Mouse (Mus musculus): ENCODE results near the gene Dnah8. TPM values are rescaled to one million over a fixed set of nuclear protein-coding genes. Genes with fewer than 3 reads are reported as not detected.
A peak's percentile ranks its signal among the peaks of the same experiment; 100 is the strongest.

The Dnah8 gene
- total RNA-seq, 2 experiments from 2014 or later = 1.2 TPM

GRCm38 (mm10) chr17:30743947-30744346 is 119.8 kb downstream of the Dnah8 start:
- DNase-seq (ENCODE audit: low spot score in 2 of 2) = no peak

- DNase-seq (ENCODE audit: low spot score in 2 of 2) = peak; percentile 48 to 54
These were observed 122.2 kb downstream of the Dnah8 start for GRCm38 (mm10) chr17:30746056-30747024.

DNA sequence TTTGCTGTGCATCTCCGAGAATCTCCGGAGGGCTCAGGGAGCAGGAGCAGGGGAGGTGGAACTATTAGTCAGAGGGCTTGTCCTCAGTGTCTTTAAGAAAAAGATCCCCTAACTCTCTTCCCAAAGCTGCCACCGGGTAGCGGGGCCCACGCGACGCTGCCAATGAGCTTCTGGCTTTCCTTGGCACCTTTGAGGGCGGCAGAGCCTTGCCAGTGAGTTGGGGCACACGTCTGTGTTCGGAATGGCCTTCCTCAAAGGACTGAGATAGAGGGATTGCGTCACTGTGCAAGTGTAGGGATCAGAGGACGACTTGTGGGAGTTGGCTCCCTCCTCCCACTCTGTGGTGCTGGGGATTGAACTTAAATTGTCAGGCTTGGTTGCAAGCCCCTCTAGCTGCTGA is 125.2 kb downstream of the Dnah8 start:
- no peak for DNase-seq (ENCODE audit: low spot score in 2 of 2)

DNA sequence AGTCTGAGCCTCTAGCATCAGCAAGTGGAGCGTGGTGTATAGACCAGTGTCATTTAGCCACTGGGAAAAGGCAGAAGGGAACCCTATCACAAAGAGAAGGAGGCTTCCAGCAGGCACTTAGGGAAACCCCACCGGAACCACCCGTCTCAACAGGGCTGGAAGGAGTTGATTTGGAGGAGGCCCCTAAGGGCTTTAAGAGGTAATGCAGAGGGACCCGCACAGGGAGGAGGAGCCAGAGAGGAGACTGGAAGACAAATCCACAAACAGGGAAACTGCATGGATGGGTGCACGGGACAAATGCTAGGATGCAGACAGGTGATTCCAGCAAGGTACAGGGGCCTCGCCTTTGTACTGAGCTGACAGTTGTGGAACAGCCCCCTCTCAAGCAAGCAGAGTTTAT is 126.1 kb downstream of the Dnah8 start:
- no peak for DNase-seq (ENCODE audit: low spot score in 2 of 2)

DNA sequence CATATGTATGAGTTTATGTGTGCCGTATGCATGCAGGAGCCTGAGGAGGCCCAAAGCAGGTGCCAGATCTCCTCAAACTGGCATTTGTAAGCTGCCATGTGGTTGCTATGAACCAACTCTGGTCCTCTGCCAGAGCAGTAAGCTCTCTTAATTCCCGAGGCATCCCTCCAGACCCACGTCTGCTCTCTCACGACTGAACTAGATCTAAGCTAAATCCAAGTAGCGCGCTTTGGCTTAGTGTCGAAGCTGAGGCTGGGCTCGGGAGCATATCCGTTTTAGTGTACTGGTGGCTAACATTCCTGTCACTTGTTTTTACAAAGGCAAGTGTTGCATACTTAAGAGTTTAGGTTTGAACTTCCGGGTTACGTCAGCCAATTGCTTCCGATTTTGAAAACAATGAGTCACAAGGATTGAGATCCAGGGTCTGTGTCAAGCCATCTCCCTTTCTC is 128.2 kb downstream of the Dnah8 start:
- peak in 1 of 2 experiments; percentile 37 for DNase-seq (ENCODE audit: low spot score in 2 of 2)

- no peak for DNase-seq (ENCODE audit: low spot score in 2 of 2)
These were observed 129.0 kb downstream of the Dnah8 start for GRCm38 (mm10) chr17:30753201-30753600.

GRCm38 (mm10) chr17:30756771-30757170 is 132.6 kb downstream of the Dnah8 start:
- DNase-seq (ENCODE audit: low spot score in 2 of 2) = no peak

- DNase-seq (ENCODE audit: low spot score in 2 of 2) = no peak
These were observed 136.2 kb downstream of the Dnah8 start for GRCm38 (mm10) chr17:30760307-30760706.

DNA sequence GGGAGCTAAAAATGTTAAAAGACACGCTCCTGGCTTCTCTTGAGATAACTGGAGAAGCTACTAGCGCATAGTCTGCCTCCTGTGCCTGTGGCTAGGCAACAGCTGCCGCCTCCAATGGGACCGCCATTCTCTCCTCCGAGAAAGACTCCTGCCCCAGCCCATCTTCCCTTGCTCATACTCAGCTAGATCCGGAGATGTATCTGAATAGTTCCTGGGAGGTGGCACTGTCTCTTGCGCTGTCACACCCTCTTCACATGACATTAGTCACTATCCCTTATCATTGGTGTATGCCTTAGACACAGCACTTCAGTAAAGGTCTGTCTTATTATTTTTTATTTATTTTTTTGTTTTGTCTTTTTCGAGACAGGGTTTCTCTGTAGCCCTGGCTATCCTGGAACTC is 140.1 kb downstream of the Dnah8 start:
- no peak for DNase-seq (ENCODE audit: low spot score in 2 of 2)

- DNase-seq (ENCODE audit: low spot score in 2 of 2) = no peak
These were observed 150.3 kb downstream of the Dnah8 start for GRCm38 (mm10) chr17:30774416-30774815.

DNA sequence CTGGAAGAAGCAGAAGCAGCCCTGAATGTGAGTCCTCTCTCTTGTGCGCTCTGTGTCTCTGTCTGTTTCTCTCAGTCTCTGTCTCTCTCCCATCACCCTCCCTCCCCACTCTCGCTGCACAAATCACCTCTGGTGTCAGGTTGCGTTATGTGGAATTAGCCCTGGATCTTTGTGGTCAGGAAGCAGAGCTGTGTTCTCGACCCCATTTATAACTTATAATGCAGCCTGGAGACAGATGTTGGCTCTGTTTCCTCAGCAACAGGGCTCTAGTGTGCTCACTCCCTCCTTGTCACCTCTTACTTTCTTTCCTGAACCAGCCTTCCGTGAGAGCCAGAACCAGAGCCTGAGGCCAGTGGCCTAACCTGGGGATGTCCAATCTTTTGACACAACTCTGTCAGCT is 150.9 kb downstream of the Dnah8 start:
- no peak for DNase-seq (ENCODE audit: low spot score in 2 of 2)

DNA sequence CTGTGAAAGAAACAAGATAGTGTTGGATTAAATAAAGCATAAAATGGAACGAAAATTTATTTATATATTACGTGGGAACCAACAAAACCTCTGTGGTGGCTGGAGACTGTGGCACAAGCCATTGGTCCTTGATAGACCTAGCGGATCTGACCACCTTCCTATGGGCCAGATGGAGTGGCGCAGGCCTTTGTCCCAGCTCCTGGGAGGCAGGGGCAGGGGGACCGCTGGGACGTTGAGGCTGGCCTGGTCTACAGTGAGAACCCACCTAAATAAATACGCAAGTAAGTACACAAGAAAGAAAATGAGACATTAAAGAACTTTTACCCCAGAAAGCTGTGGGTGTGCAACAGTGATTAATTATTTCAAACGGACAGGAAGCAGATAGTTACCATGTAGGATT is 156.9 kb downstream of the Dnah8 start:
- no peak for DNase-seq (ENCODE audit: low spot score in 2 of 2)

- DNase-seq (ENCODE audit: low spot score in 2 of 2) = no peak
These were observed 158.1 kb downstream of the Dnah8 start for GRCm38 (mm10) chr17:30782286-30782685.

DNA sequence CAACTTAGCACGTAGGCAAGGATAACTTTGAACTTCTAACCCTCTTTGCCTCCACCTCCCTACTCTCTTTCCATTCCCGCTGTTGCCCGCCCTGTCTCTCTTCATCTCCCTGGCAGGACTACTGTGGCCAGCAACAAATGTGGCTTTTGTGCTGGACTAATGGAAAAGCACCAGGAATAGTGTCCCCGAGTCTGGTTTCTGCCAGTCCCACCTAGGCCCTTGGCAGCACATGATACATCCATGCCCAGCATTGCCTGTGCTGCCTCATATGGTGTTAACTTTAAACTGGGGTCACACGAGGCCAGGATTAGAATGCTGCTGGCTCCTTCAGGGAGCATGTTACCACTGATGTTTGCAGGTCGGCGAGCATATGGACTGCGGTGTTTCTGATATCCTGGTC is 164.2 kb downstream of the Dnah8 start:
- no peak for DNase-seq (ENCODE audit: low spot score in 2 of 2)

DNA sequence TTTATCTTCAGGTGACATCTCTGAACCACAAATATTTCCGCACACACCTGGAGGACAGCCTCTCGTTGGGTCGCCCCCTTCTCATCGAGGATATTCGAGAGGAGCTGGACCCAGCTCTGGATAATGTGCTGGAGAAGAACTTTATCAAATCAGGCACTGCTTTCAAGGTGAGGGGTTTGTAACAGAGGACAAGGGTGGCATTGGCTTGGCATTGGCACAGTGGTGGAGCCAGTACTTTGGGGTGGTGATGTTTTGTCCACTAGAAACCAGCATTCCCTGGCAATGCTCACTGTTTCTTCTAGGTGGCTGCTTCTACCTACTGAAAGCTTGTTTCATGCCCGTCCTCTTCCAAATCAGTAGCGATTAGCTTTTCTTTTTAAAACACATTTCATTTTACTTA is 166.7 kb downstream of the Dnah8 start:
- DNase-seq (ENCODE audit: low spot score in 2 of 2) = no peak

- DNase-seq (ENCODE audit: low spot score in 2 of 2) = no peak
These were observed 168.2 kb downstream of the Dnah8 start for GRCm38 (mm10) chr17:30792396-30792795.

DNA sequence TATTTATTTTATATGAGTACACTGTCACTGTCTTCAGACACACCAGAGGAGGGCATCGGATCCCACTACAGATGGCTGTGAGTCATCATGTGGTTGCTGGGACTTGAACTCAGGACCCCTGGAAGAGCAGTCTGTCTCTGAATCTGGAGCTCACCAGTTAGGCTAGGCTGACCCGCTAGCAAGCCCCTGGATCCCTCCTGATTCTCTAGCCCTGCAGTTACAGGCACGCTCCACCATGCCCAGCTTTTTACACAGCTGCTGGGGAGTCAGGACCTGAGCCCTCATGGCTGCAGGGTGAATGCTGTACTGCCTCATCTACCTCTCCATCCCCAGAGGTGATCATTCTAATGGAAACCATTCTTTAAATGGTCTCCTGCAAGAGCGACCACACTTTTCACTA is 172.5 kb downstream of the Dnah8 start:
- no peak for DNase-seq (ENCODE audit: low spot score in 2 of 2)

- DNase-seq (ENCODE audit: low spot score in 2 of 2) = no peak
These were observed 176.3 kb downstream of the Dnah8 start for GRCm38 (mm10) chr17:30800261-30800985.

DNA sequence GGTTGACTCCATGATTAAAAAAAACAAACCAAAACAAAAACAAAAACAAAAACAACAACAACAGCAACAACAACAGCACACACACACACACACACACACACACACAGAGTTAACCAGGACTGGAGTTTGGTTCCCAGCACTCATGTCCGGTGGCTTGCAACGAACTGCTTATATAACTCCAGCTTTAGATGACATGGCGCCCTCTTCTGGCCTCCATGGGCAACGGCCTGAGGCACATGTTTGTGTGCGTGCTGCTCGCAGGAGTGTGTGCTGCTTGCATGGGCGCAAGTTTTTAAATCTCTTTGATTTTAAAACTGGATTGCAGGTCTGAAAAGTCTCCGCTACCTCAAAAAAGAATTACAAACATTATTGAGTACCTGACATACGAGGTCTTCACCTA is 179.5 kb downstream of the Dnah8 start:
- no peak for DNase-seq (ENCODE audit: low spot score in 2 of 2)

DNA sequence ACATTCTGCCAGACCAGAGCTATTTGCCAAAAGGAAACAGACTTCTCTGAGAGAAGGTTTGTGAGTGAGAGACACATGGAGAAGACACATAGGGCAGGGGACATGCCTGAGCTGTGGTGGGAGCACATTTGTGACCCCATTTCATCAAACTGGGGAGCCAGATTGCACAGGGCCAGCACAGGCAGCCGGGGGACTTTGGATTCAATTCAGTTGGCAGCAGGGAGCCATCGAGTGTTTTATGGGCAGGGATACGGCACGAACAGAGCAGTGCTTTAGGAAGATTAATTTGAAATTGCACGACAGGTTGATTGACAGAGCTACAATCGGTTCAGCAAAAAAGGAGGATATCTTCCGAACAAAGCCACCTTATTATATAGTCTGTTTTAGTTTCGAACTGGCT is 180.8 kb downstream of the Dnah8 start:
- no peak for DNase-seq (ENCODE audit: low spot score in 2 of 2)

DNA sequence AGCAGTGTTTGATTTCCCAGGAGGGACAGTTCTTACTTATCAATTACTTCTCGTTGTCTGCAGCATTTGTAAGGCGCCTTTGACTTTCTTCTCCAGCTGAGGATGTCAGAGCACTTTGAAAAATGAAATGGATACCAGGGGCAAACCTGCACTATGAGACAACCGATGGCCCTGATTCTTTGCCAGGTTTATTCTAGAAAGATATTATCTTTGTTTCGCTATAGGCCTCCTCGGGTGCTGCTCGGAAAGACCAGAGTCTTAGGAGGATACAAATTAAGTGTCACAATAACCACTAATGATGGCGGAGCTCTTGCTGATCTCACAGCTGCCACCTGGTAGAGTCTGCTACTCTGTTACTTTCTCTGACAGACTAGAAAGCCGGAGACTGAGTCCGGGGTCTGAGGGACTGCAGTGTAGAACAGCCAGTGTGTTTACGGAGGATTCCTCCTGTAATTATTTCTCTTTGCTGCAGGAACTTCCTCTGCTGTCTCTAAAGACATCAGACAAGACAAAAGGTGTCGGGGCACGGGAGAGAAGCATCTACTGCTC is 181.4 kb downstream of the Dnah8 start:
- DNase-seq (ENCODE audit: low spot score in 2 of 2) = no peak

All from gastrocnemius, postnatal 4 days (tissue).